Mouse (Mus musculus) brown adipose tissue, adult 24 weeks (tissue): ENCODE results near the gene Mat2b. TPM values are rescaled to one million over a fixed set of nuclear protein-coding genes. Genes with fewer than 3 reads are reported as not detected.
A peak's percentile ranks its signal among the peaks of the same experiment; 100 is the strongest.
"Not testable (repeated sequence)": the region's sequence is repeated elsewhere in the genome, so short reads cannot be mapped to it uniquely, and the experiment has no call there.

Experiments used
- H3K27ac ChIP-seq: fragments of 200-500 bp; replicated peaks from 2 replicates; pipeline ENCODE4 v1.5.1; 2012; ENCODE audit warnings: low read depth, mild to moderate bottlenecking, low read length
- H3K4me1 ChIP-seq: fragments of 200-500 bp; 2 replicates; pipeline ENCODE4 v1.6.1; 2012; ENCODE audit warnings: low read length, mixed read lengths; ENCODE audit not compliant: control insufficient read depth, insufficient read depth, insufficient read length
- H3K4me3 ChIP-seq: fragments of 200-500 bp; 2 replicates; pipeline ENCODE4 v1.5.1; 2012; ENCODE audit warnings: low read depth, mild to moderate bottlenecking, low read length, moderate library complexity; ENCODE audit not compliant: insufficient read depth
- polyA plus RNA-seq: library from polyadenylated mRNA; stranded (reverse); fragments of >200 nt; gene quantifications from 2 replicates; pipeline ENCODE4 v1.2.4, GENCODE M21; 2012; ENCODE audit not compliant: missing spikeins, insufficient read depth, insufficient read length

Mat2b gene
- 52.2 and 86.1 TPM in 2 replicates for polyA plus RNA-seq

- peaks cover 9% of the 10 kb centered on the region for H3K4me1 ChIP-seq
- H3K27ac ChIP-seq = peak within 1 kb of the TSS; percentile 96
These were observed at the start of gene Mat2b for GRCm38 (mm10) chr11:40695103-40695502. Gene Mat2b, minus strand, starts transcription at chr11:40695203.

GRCm38 (mm10) chr11:40744348-40744747 lies 49.3 kb upstream of the Mat2b start:
- Histone ChIP-seq H3K4me1 (no peaks in the 10 kb centered on the region), H3K27ac (no peak overlapping the region)

More at GRCm38 (mm10) chr11:40695103-40695502, at the start of gene Mat2b:
- H3K4me3 ChIP-seq = peak within 1 kb of the TSS; percentile 81

GRCm38 (mm10) chr11:40741605-40742262 lies 46.7 kb upstream of the Mat2b start:
- Histone ChIP-seq H3K4me1 (no peaks in the 10 kb centered on the region), H3K27ac (no peak overlapping the region), H3K4me3 (no peak overlapping the region)

More at GRCm38 (mm10) chr11:40744348-40744747, 49.3 kb upstream of the Mat2b start:
- no peak overlapping the region for H3K4me3 ChIP-seq

- Histone ChIP-seq H3K4me1 (no peaks in the 10 kb centered on the region), H3K27ac (no peak overlapping the region), H3K4me3 (no peak overlapping the region)
These were observed 42.4 kb upstream of the Mat2b start for GRCm38 (mm10) chr11:40737369-40737768.

GRCm38 (mm10) chr11:40734251-40734752 lies 39.3 kb upstream of the Mat2b start:
- peak overlapping the region; percentile 7; the same call in 1 of the 2 replicates for H3K27ac ChIP-seq
- peak overlapping the region; percentile 92 for H3K4me3 ChIP-seq
- no peaks in the 10 kb centered on the region for H3K4me1 ChIP-seq

GRCm38 (mm10) chr11:40733339-40734174 lies 38.6 kb upstream of the Mat2b start, which contains the start of the genes Hmmr and Nudcd2:
Gene Hmmr, minus strand, starts transcription at chr11:40733422.
Gene Nudcd2, plus strand, starts transcription at chr11:40733667.
- no peaks in the 10 kb centered on the region for H3K4me1 ChIP-seq
- peak within 1 kb of the TSS; percentile 51; the same call in 1 of the 2 replicates for H3K27ac ChIP-seq
- H3K4me3 ChIP-seq = peak within 1 kb of the TSS; percentile 92

- Histone ChIP-seq H3K27ac (no peak overlapping the region), H3K4me3 (0 out of 2 replicates have a peak overlapping the region, but pooled peaks have one; percentile 4)
These were observed 38.0 kb upstream of the Mat2b start for GRCm38 (mm10) chr11:40732997-40733338.

GRCm38 (mm10) chr11:40718324-40718723 lies 23.3 kb upstream of the Mat2b start:
- Histone ChIP-seq H3K4me3 (no peak overlapping the region), H3K27ac (no peak overlapping the region), H3K4me1 (no peaks in the 10 kb centered on the region)

More at GRCm38 (mm10) chr11:40732997-40733338, 38.0 kb upstream of the Mat2b start:
- no peaks in the 10 kb centered on the region for H3K4me1 ChIP-seq

GRCm38 (mm10) chr11:40715524-40715923 lies 20.5 kb upstream of the Mat2b start:
- H3K4me3 ChIP-seq = no peak overlapping the region
- H3K27ac ChIP-seq = no peak overlapping the region
- no peaks in the 10 kb centered on the region for H3K4me1 ChIP-seq

- H3K27ac ChIP-seq = no peak overlapping the region
- no peaks in the 10 kb centered on the region for H3K4me1 ChIP-seq
- no peak overlapping the region for H3K4me3 ChIP-seq
These were observed 18.9 kb upstream of the Mat2b start for GRCm38 (mm10) chr11:40713858-40714257.

GRCm38 (mm10) chr11:40709899-40710298 lies 14.9 kb upstream of the Mat2b start:
- not testable (repeated sequence) for H3K4me3 ChIP-seq, H3K27ac ChIP-seq

GRCm38 (mm10) chr11:40694311-40695087 lies 504 bp downstream of the Mat2b start:
- Histone ChIP-seq H3K27ac (peak overlapping the region; percentile 96), H3K4me1 (peaks cover 15% of the 10 kb centered on the region), H3K4me3 (peak overlapping the region; percentile 81)

More at GRCm38 (mm10) chr11:40709899-40710298, 14.9 kb upstream of the Mat2b start:
- not testable (repeated sequence) for H3K4me1 ChIP-seq

- Histone ChIP-seq H3K4me1 (peaks cover 15% of the 10 kb centered on the region), H3K27ac (peak overlapping the region; percentile 48), H3K4me3 (peak overlapping the region; percentile 53)
These were observed 1.5 kb downstream of the Mat2b start for GRCm38 (mm10) chr11:40693366-40693951.
